Mouse (Mus musculus): Measurements from ENCODE around the gene Ephb6.

GRCm38 (mm10) chr6:41631549-41631948 lies 26.3 kb downstream of the Ephb6 start:
- TF ChIP-seq CTCF (IDR thresholded peaks at IDR 0.05; ENCODE audit: low read depth, low read length) (no peak), GATA1 (IDR thresholded peaks at IDR 0.05; ENCODE audit: borderline replicate concordance, low read length) (no peak), TAL1 (conservative IDR thresholded peaks at IDR 0.05; ENCODE audit: low read depth, low read length) (no peak)
